10 mouse cellular contexts compared by ENCODE assay signal in genomic region chrX:73465483-73466186, GRCm38 (mm10). TPM values are rescaled to one million over a fixed set of nuclear protein-coding genes. Genes with fewer than 3 reads are reported as not detected.
DNase-seq lines count a peak whose midpoint lies in the region; ATAC-seq and TF ChIP-seq lines count a peak whose summit lies in the region.
"Had no signal": no experiment of that assay in that cellular context is flagged by ENCODE, and none has a peak within 500 bp of the region (broad histone marks: within the 10 kb centered on the region; RNA-seq: fewer than 3 reads in every experiment).

No protein-coding gene starts in this region.

- H3K4me2 ChIP-seq in intestine, embryonic 16.5 days (ENCODE audit: low read depth, low read length) = no peak overlapping the region
- no peak overlapping the region for H3K4me2 ChIP-seq in intestine, embryonic 15.5 days (replicated peaks)
- no peak overlapping the region for H3K4me2 ChIP-seq in limb, embryonic 13.5 days (replicated peaks)
- H3K4me2 ChIP-seq in forebrain, embryonic 14.5 days (ENCODE audit: low read length) = no peak overlapping the region
- H3K4me2 ChIP-seq: forebrain, embryonic 12.5 days had no signal

- no peaks in the 10 kb centered on the region for H3K27me3 ChIP-seq in intestine, embryonic 16.5 days (replicated peaks; ENCODE audit: control insufficient read depth, insufficient read depth, low read length)
- no peaks in the 10 kb centered on the region for H3K27me3 ChIP-seq in intestine, embryonic 15.5 days (replicated peaks)
- no peaks in the 10 kb centered on the region for H3K27me3 ChIP-seq in Patski
- H3K27me3 ChIP-seq in limb, embryonic 13.5 days = peaks cover 8% of the 10 kb centered on the region; the same call in 1 of the 2 replicates
- H3K27me3 ChIP-seq in forebrain, embryonic 14.5 days (replicated peaks; ENCODE audit: control insufficient read depth, insufficient read depth, low read length) = no peaks in the 10 kb centered on the region

- CTCF ChIA-PET in Patski (lab: Charles Lee) = interaction anchor here (0.9 to 1.0 kb wide), 2 partner anchors 13 to 27 kb away, joined by 3 read pairs; no protein-coding TSS in a partner anchor

- 55% methylated on average over 9 of the region's 9 CpGs for WGBS in intestine, embryonic 16.5 days
- 63% methylated on average over 9 of the region's 9 CpGs for WGBS in intestine, embryonic 15.5 days
- 45% methylated on average over 9 of the region's 9 CpGs for WGBS in limb, embryonic 13.5 days
- WGBS in forebrain, embryonic 14.5 days = 70% methylated on average over 9 of the region's 9 CpGs

- POLR2A ChIA-PET in Patski (lab: Charles Lee) = no interaction called here

- H3K9ac ChIP-seq in intestine, embryonic 16.5 days (ENCODE audit: low read depth, low read length) = no peak overlapping the region
- no peak overlapping the region for H3K9ac ChIP-seq in intestine, embryonic 15.5 days
- H3K9ac ChIP-seq in limb, embryonic 13.5 days = no peak overlapping the region
- no peak overlapping the region for H3K9ac ChIP-seq in forebrain, embryonic 14.5 days (ENCODE audit: low read length)
- H3K9ac ChIP-seq: forebrain, embryonic 12.5 days; liver, embryonic 14.5 days had no signal

- no peaks in the 10 kb centered on the region for H3K4me1 ChIP-seq in intestine, embryonic 16.5 days (ENCODE audit: control insufficient read depth, insufficient read depth, low read length)
- H3K4me1 ChIP-seq in intestine, embryonic 15.5 days (replicated peaks) = no peaks in the 10 kb centered on the region
- peaks cover 35% of the 10 kb centered on the region for H3K4me1 ChIP-seq in limb, embryonic 13.5 days
- no peaks in the 10 kb centered on the region for H3K4me1 ChIP-seq in forebrain, embryonic 14.5 days (ENCODE audit: control insufficient read depth, insufficient read depth, low read length)
- H3K4me1 ChIP-seq: forebrain, embryonic 12.5 days had no signal

- H3K4me3 ChIP-seq in intestine, embryonic 16.5 days (ENCODE audit: low read length) = no peak overlapping the region
- no peak overlapping the region for H3K4me3 ChIP-seq in intestine, embryonic 15.5 days (replicated peaks)
- no peak overlapping the region for H3K4me3 ChIP-seq in limb, embryonic 13.5 days
- no peak overlapping the region for H3K4me3 ChIP-seq in forebrain, embryonic 14.5 days (ENCODE audit: low read depth, low read length)
- H3K4me3 ChIP-seq: forebrain, embryonic 12.5 days had no signal

- no peak for TF ChIP-seq CTCF in Patski (IDR thresholded peaks at IDR 0.05)

- no peaks in the 10 kb centered on the region for H3K36me3 ChIP-seq in intestine, embryonic 16.5 days (ENCODE audit: control insufficient read depth, insufficient read depth, low read length)
- no peaks in the 10 kb centered on the region for H3K36me3 ChIP-seq in intestine, embryonic 15.5 days
- no peaks in the 10 kb centered on the region for H3K36me3 ChIP-seq in limb, embryonic 13.5 days
- no peaks in the 10 kb centered on the region for H3K36me3 ChIP-seq in forebrain, embryonic 14.5 days (ENCODE audit: control insufficient read depth, insufficient read depth, low read length)
- H3K36me3 ChIP-seq: forebrain, embryonic 12.5 days had no signal

- ATAC-seq in intestine, embryonic 16.5 days = no peak; the same call in 1 of the 2 replicates
- no peak for ATAC-seq in intestine, embryonic 15.5 days
- no peak for ATAC-seq in Patski
- peak; percentile 81 for ATAC-seq in limb, embryonic 13.5 days (ENCODE audit: low FRiP score, low read depth)
- ATAC-seq in forebrain, embryonic 14.5 days = no peak

- no peaks in the 10 kb centered on the region for H3K9me3 ChIP-seq in intestine, embryonic 16.5 days (ENCODE audit: control insufficient read depth, low read length)
- H3K9me3 ChIP-seq in intestine, embryonic 15.5 days = no peaks in the 10 kb centered on the region
- no peaks in the 10 kb centered on the region for H3K9me3 ChIP-seq in limb, embryonic 13.5 days
- no peaks in the 10 kb centered on the region for H3K9me3 ChIP-seq in forebrain, embryonic 14.5 days (replicated peaks; ENCODE audit: control insufficient read depth, low read length)
- H3K9me3 ChIP-seq: forebrain, embryonic 12.5 days had no signal

- peak overlapping the region; percentile 8; the same call in 1 of the 2 replicates for H3K27ac ChIP-seq in intestine, embryonic 16.5 days (ENCODE audit: low read length)
- H3K27ac ChIP-seq in intestine, embryonic 15.5 days = no peak overlapping the region
- peak overlapping the region; percentile 93 for H3K27ac ChIP-seq in limb, embryonic 13.5 days
- no peak overlapping the region for H3K27ac ChIP-seq in forebrain, embryonic 14.5 days (ENCODE audit: low read depth, low read length)
- H3K27ac ChIP-seq: forebrain, embryonic 12.5 days; liver, embryonic 14.5 days had no signal

- in situ Hi-C loops in Patski (cut with MboI; ENCODE audit: low pct_unique_long_range_greater_than_20kb) = no loop called here

- DNase-seq in Patski (ENCODE audit: low read depth, low spot score) = peak; percentile 19
- DNase-seq in gastrocnemius, adult 18-20 months (ENCODE audit: low spot score) = peak; percentile 46
- DNase-seq in spleen, postnatal 4 days (ENCODE audit: low spot score in 2 of 2) = no peak
- DNase-seq in thymus, postnatal 10 days (ENCODE audit: low spot score in 2 of 2) = no peak
- DNase-seq in forebrain, embryonic 14.5 days (ENCODE audit: low spot score) = no peak

RNA-seq across cellular contexts. Expression of gene Haus7, which starts 6.8 kb away (rescaled TPM):
- 47.5 and 60.3 TPM in 2 replicates for polyA plus RNA-seq in intestine, embryonic 16.5 days (2015; fragmentation: Nextera tagmentation; extraction: Ambion mirVana)
- polyA plus RNA-seq in intestine, embryonic 15.5 days (2015; fragmentation: Nextera tagmentation; extraction: Ambion mirVana) = 58.2 and 60.6 TPM in 2 replicates
- polyA plus RNA-seq in Patski (2021) = 23.4 TPM
- 10 to 100 TPM in 1 of 2 experiments, 1 to 10 TPM in 1; 9.7 to 12.3 TPM for total RNA-seq in gastrocnemius, adult 18-20 months (2021)
- polyA plus RNA-seq in limb, embryonic 13.5 days (2015; fragmentation: Nextera tagmentation; extraction: Ambion mirVana) = 77.0 and 85.2 TPM in 2 replicates
- polyA plus RNA-seq in forebrain, embryonic 14.5 days (2014; fragmentation: Nextera tagmentation; extraction: Ambion mirVana) = 64.2 TPM in 2 replicates

RNA-seq across cellular contexts. Expression of gene Bgn, which starts 17.8 kb away (rescaled TPM):
- 48.1 and 54.3 TPM in 2 replicates for polyA plus RNA-seq in intestine, embryonic 16.5 days (2015; fragmentation: Nextera tagmentation; extraction: Ambion mirVana)
- 48.5 and 52.7 TPM in 2 replicates for polyA plus RNA-seq in intestine, embryonic 15.5 days (2015; fragmentation: Nextera tagmentation; extraction: Ambion mirVana)
- polyA plus RNA-seq in Patski (2021) = 2.2 TPM
- total RNA-seq in gastrocnemius, adult 18-20 months (2021) = 10 to 100 TPM; 43.9 to 70.1 TPM
- polyA plus RNA-seq in limb, embryonic 13.5 days (2015; fragmentation: Nextera tagmentation; extraction: Ambion mirVana) = 67.7 and 68.8 TPM in 2 replicates
- 15.5 and 18.0 TPM in 2 replicates for polyA plus RNA-seq in forebrain, embryonic 14.5 days (2014; fragmentation: Nextera tagmentation; extraction: Ambion mirVana)

RNA-seq across cellular contexts. Expression of gene Trex2, which starts 30.5 kb away (rescaled TPM):
- polyA plus RNA-seq in intestine, embryonic 16.5 days (2015; fragmentation: Nextera tagmentation; extraction: Ambion mirVana) = not detected in 2 replicates
- polyA plus RNA-seq in intestine, embryonic 15.5 days (2015; fragmentation: Nextera tagmentation; extraction: Ambion mirVana) = not detected in 2 replicates
- not detected for polyA plus RNA-seq in Patski (2021)
- total RNA-seq in gastrocnemius, adult 18-20 months (2021) = not detected
- polyA plus RNA-seq in limb, embryonic 13.5 days (2015; fragmentation: Nextera tagmentation; extraction: Ambion mirVana) = not detected in 2 replicates
- not detected in 2 replicates for polyA plus RNA-seq in forebrain, embryonic 14.5 days (2014; fragmentation: Nextera tagmentation; extraction: Ambion mirVana)
- polyA plus RNA-seq: forebrain, embryonic 12.5 days; liver, embryonic 14.5 days had no signal

RNA-seq across cellular contexts. Expression of gene Atp2b3, which starts 37.3 kb away (rescaled TPM):
- 0.18 and 0.32 TPM in 2 replicates for polyA plus RNA-seq in intestine, embryonic 16.5 days (2015; fragmentation: Nextera tagmentation; extraction: Ambion mirVana)
- 0.26 and 0.28 TPM in 2 replicates for polyA plus RNA-seq in intestine, embryonic 15.5 days (2015; fragmentation: Nextera tagmentation; extraction: Ambion mirVana)
- polyA plus RNA-seq in Patski (2021) = 0.03 TPM
- total RNA-seq in gastrocnemius, adult 18-20 months (2021) = 10 to 100 TPM; 10.6 to 10.7 TPM
- polyA plus RNA-seq in limb, embryonic 13.5 days (2015; fragmentation: Nextera tagmentation; extraction: Ambion mirVana) = 0.24 and 0.31 TPM in 2 replicates
- 2.1 and 3.8 TPM in 2 replicates for polyA plus RNA-seq in forebrain, embryonic 14.5 days (2014; fragmentation: Nextera tagmentation; extraction: Ambion mirVana)
- polyA plus RNA-seq: liver, embryonic 14.5 days had no signal

RNA-seq across cellular contexts. Expression of gene Zfp92, which starts 54.7 kb away (rescaled TPM):
- 0.45 and 0.55 TPM in 2 replicates for polyA plus RNA-seq in intestine, embryonic 16.5 days (2015; fragmentation: Nextera tagmentation; extraction: Ambion mirVana)
- 0.32 and 0.54 TPM in 2 replicates for polyA plus RNA-seq in intestine, embryonic 15.5 days (2015; fragmentation: Nextera tagmentation; extraction: Ambion mirVana)
- polyA plus RNA-seq in Patski (2021) = 0.01 TPM
- total RNA-seq in gastrocnemius, adult 18-20 months (2021) = not detected
- 0.27 and 0.37 TPM in 2 replicates for polyA plus RNA-seq in limb, embryonic 13.5 days (2015; fragmentation: Nextera tagmentation; extraction: Ambion mirVana)
- polyA plus RNA-seq in forebrain, embryonic 14.5 days (2014; fragmentation: Nextera tagmentation; extraction: Ambion mirVana) = 0.39 and 0.48 TPM in 2 replicates

Comparison
In these comparisons a context has a peak if more than half of its experiments do, and no peak if none do; other contexts are left out.
1. H3K27ac ChIP-seq: peak in intestine, embryonic 16.5 days (single experiment) and limb, embryonic 13.5 days (single experiment); none in intestine, embryonic 15.5 days (single experiment) and forebrain, embryonic 14.5 days (single experiment).
2. DNase-seq: peak in Patski (single experiment) and gastrocnemius, adult 18-20 months (single experiment); none in spleen, postnatal 4 days (0 of 2), thymus, postnatal 10 days (0 of 2) and forebrain, embryonic 14.5 days (single experiment).